Mouse (Mus musculus) lung, embryonic 14.5 days (tissue): ENCODE results near the gene Gm11639. TPM values are rescaled to one million over a fixed set of nuclear protein-coding genes. Genes with fewer than 3 reads are reported as not detected.
"Not testable (repeated sequence)": the region's sequence is repeated elsewhere in the genome, so short reads cannot be mapped to it uniquely, and the experiment has no call there.

ENCODE experiments used
- ATAC-seq: fragments of 200-750 bp; cut with Nextera tagmentation; 2 replicates; pipeline ENCODE4 v1.8.0; 2017; ENCODE audit warnings: mild to moderate bottlenecking, moderate TSS enrichment, moderate library complexity; ENCODE audit not compliant: insufficient read depth
- DNase-seq: peaks from one replicate; pipeline ENCODE4 v3.0.0-alpha.2; 2015
- H3K27ac ChIP-seq: fragments of 300-500 bp; sonication (generic); 2 replicates; pipeline ENCODE4 v1.5.1; 2014; ENCODE audit warnings: low read depth, mild to moderate bottlenecking, moderate library complexity
- H3K27me3 ChIP-seq: fragments of 300-500 bp; sonication (generic); 2 replicates; pipeline ENCODE4 v1.6.1; 2014; ENCODE audit warnings: low read length, control low read depth; ENCODE audit not compliant: insufficient read depth
- H3K36me3 ChIP-seq: fragments of 300-500 bp; sonication (generic); 2 replicates; pipeline ENCODE4 v1.6.1; 2014; ENCODE audit warnings: control low read depth; ENCODE audit not compliant: insufficient read depth
- H3K4me1 ChIP-seq: fragments of 300-500 bp; sonication (generic); 2 replicates; pipeline ENCODE4 v1.6.1; 2014; ENCODE audit warnings: antibody characterized with exemption, control low read depth; ENCODE audit not compliant: insufficient read depth
- H3K4me2 ChIP-seq: fragments of 300-500 bp; sonication (generic); 2 replicates; pipeline ENCODE4 v1.6.1; 2014; ENCODE audit warnings: mild to moderate bottlenecking
- H3K4me3 ChIP-seq: fragments of 300-500 bp; sonication (generic); 2 replicates; pipeline ENCODE4 v1.5.1; 2014; ENCODE audit warnings: low read depth, low read length
- H3K9ac ChIP-seq: fragments of 300-500 bp; sonication (generic); 2 replicates; pipeline ENCODE4 v1.6.1; 2014
- H3K9me3 ChIP-seq: fragments of 300-500 bp; sonication (generic); 2 replicates; pipeline ENCODE4 v1.6.1; 2016; ENCODE audit warnings: low read depth, low read length, control low read depth
- CTCF ChIP-seq: IDR thresholded peaks from 2 replicates; pipeline ENCODE4 v1.5.1; 2016; ENCODE audit warnings: antibody characterized with exemption, low read depth
- WGBS: fragments of 180-500 bp; shearing (Covaris S2); extraction: QIAGEN DNeasy Blood & Tissue Kit; methylation state at CpG from one replicate; pipeline ENCODE4 v1.1.7; 2014; 5-methylcytosine and 5-hydroxymethylcytosine counted together
- polyA plus RNA-seq: library from polyadenylated mRNA; unstranded; fragments of >200 nt; fragmentation: Nextera tagmentation; extraction: Ambion mirVana; gene quantifications from 2 replicates; pipeline ENCODE4 v1.2.1, GENCODE M21; 2014

Gm11639 gene
- polyA plus RNA-seq, 1 experiment from 2014 or later: not detected

DNA sequence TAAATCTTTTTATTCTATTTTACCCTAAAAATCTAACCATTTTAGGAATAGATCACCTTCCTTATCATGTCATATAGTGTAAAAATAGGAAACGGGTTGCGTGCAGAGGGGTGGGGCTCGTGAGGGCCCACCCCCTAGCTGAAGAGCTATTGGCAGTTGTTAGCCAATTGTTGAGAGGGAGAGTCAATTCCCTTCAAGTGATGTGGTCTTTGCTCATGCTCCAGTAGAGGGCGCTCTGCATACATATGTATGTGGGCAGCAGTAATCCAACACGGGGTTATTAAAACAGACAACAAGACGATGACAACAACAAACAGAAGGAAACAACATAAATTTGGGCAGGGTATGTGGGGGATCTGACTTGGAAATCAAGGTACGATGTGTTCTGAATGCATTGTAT, 335.6 kb downstream of the Gm11639 start:
- peak; percentile 34 for TF ChIP-seq CTCF
- no peak overlapping the region for H3K4me3 ChIP-seq
- no peak overlapping the region for H3K4me2 ChIP-seq
- WGBS: 71% methylated on average over 7 of the region's 7 CpGs
- no peak overlapping the region for H3K27ac ChIP-seq
- DNase-seq (peak; percentile 16), ATAC-seq (no peak)
- H3K9ac ChIP-seq: no peak overlapping the region
- H3K9me3 ChIP-seq: no peaks in the 10 kb centered on the region
- no peaks in the 10 kb centered on the region for H3K36me3 ChIP-seq
- H3K4me1 ChIP-seq: no peaks in the 10 kb centered on the region
- no peaks in the 10 kb centered on the region for H3K27me3 ChIP-seq

GRCm38 (mm10) chr11:105028744-105029348, 343.3 kb downstream of the Gm11639 start:
- ATAC-seq: no peak
- no peak for TF ChIP-seq CTCF
- Histone ChIP-seq H3K9ac (no peak overlapping the region), H3K27me3 (no peaks in the 10 kb centered on the region), H3K4me3 (no peak overlapping the region), H3K9me3 (no peaks in the 10 kb centered on the region), H3K27ac (no peak overlapping the region), H3K4me1 (no peaks in the 10 kb centered on the region), H3K4me2 (no peak overlapping the region), H3K36me3 (no peaks in the 10 kb centered on the region)
- WGBS: 19% methylated on average over 6 of the region's 6 CpGs
- DNase-seq: no peak

GRCm38 (mm10) chr11:105029525-105029924, 344.0 kb downstream of the Gm11639 start:
- no peak overlapping the region for H3K4me2 ChIP-seq
- H3K9ac ChIP-seq: no peak overlapping the region
- no peaks in the 10 kb centered on the region for H3K4me1 ChIP-seq
- no peaks in the 10 kb centered on the region for H3K9me3 ChIP-seq
- no peak for TF ChIP-seq CTCF
- 30% methylated on average over 8 of the region's 8 CpGs for WGBS
- no peak overlapping the region for H3K4me3 ChIP-seq
- ATAC-seq: no peak
- no peak overlapping the region for H3K27ac ChIP-seq
- H3K36me3 ChIP-seq: no peaks in the 10 kb centered on the region
- no peaks in the 10 kb centered on the region for H3K27me3 ChIP-seq
- DNase-seq: no peak

DNA sequence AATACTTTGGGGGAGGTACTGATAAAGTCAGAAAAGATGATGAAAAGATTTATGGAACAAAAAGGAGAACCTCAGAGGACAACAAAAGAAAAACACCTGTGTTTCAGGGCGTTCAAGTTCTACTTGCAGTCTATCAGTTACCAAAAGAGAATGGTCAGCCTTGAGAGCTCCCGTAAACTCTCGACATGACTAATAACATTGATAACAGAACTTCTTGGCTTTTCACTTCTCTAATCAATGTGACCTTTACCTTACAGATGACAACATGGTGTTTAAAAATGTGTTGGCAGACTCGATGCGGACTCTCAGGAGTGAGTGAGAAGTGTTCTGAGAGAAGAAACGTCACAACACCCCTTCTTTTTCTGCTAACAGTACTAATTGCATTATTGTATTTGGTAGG, 344.7 kb downstream of the Gm11639 start:
- Histone ChIP-seq H3K4me1 (no peaks in the 10 kb centered on the region), H3K4me2 (no peak overlapping the region), H3K27me3 (no peaks in the 10 kb centered on the region), H3K4me3 (no peak overlapping the region), H3K36me3 (no peaks in the 10 kb centered on the region), H3K27ac (no peak overlapping the region), H3K9me3 (no peaks in the 10 kb centered on the region), H3K9ac (no peak overlapping the region)
- no peak for TF ChIP-seq CTCF
- DNase-seq: no peak
- 39% methylated on average over 6 of the region's 6 CpGs for WGBS
- ATAC-seq: no peak

DNA sequence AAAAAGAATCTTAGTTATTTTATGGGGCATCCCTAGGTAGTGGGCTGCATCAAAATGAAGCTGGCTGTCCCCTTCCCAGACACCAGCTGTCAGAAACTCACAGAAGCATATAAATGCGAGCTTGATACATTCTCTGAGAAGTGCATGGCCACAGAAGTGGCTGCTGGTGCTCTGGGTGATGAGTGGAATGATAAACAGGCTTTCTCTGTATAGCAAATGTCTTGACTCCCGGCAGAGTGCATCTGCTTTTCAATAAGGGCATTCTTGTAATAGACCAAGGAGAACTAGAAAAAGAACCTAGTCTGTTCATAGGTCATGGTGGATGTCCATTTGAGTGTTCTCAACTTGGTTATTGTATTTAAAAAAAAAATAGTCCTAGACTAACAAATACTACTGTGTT, 345.6 kb downstream of the Gm11639 start:
- 47% methylated on average over 2 of the region's 2 CpGs for WGBS
- H3K27me3 ChIP-seq: no peaks in the 10 kb centered on the region
- H3K27ac ChIP-seq: no peak overlapping the region
- H3K4me2 ChIP-seq: no peak overlapping the region
- no peak overlapping the region for H3K9ac ChIP-seq
- no peaks in the 10 kb centered on the region for H3K9me3 ChIP-seq
- H3K4me3 ChIP-seq: no peak overlapping the region
- no peaks in the 10 kb centered on the region for H3K36me3 ChIP-seq
- H3K4me1 ChIP-seq: no peaks in the 10 kb centered on the region
- no peak for TF ChIP-seq CTCF
- DNase-seq: no peak
- ATAC-seq: no peak

DNA sequence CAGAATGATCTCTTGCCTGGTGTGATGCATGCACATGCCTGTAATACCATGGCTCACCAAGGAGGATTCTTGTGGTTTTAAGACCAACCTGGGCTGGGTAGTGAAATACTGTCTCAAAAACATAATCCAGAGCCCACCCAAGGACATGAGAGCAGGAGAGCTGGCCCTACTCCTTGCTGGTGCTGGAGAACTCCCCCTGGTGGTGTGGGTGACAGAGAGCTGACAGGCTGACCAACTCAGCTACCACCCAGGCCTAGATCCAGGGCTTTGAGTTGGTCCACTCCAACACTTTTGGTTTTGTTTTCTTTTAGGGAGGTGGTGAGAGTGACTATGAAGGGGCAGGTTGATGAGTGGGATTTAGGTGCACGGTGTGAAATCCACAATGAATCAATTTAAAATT, 349.6 kb downstream of the Gm11639 start:
- TF ChIP-seq CTCF: no peak
- H3K27ac ChIP-seq: no peak overlapping the region

DNA sequence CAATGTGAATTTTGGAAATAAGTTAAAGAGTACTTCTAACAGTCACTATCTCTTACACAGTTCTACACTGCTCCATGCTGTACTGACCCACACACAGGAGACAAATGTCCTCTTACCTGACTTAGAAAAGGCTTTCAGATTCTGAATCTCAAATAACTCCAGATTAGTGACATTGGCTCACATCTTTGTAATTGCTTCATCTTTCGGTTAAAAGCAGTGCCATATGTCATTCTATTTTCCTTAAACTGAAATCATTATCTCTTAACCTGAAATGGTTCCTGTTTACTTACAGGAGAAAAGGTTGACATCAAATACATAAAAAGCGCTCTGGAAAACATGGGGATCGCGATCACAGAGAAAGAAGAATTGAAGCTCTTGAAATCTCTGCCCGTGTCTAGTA, 377.8 kb downstream of the Gm11639 start, which contains the start of gene Efcab3:
Efcab3 (plus strand) TSS at position 301 of the 400 bp plus-strand sequence.
- Histone ChIP-seq H3K4me3 (no peak within 1 kb of the TSS), H3K4me1 (no peaks in the 10 kb centered on the region), H3K27me3 (no peaks in the 10 kb centered on the region), H3K4me2 (no peak within 1 kb of the TSS), H3K9me3 (no peaks in the 10 kb centered on the region), H3K36me3 (no peaks in the 10 kb centered on the region), H3K9ac (no peak within 1 kb of the TSS), H3K27ac (no peak within 1 kb of the TSS)
- no peak for ATAC-seq
- DNase-seq: no peak
- 85% methylated on average over 5 of the region's 5 CpGs for WGBS
- no peak for TF ChIP-seq CTCF

More for the DNA sequence above, 349.6 kb downstream of the Gm11639 start:
- H3K9ac ChIP-seq: no peak overlapping the region
- 88% methylated on average over 1 of the region's 1 CpGs for WGBS
- H3K9me3 ChIP-seq: no peaks in the 10 kb centered on the region
- no peak for DNase-seq
- no peak overlapping the region for H3K4me3 ChIP-seq
- no peak for ATAC-seq
- H3K27me3 ChIP-seq: no peaks in the 10 kb centered on the region
- H3K4me1 ChIP-seq: no peaks in the 10 kb centered on the region
- no peaks in the 10 kb centered on the region for H3K36me3 ChIP-seq
- no peak overlapping the region for H3K4me2 ChIP-seq

DNA sequence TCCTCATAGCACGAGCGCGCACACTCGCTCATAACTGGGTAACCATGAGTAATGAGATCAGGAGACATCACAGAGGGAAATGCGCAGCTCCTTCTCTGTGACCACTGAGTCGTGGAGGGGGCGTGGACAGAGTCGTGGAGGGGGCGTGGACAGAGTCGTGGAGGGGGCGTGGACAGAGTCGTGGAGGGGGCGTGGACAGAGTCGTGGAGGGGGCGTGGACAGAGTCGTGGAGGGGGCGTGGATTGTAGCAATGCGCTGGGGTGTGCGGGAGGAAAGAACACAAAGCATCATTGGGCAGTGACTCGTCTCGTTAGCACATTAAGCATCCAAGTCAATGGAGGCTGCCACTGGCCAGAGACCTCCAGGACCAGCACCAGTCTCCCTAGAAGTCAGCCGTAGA, 426.9 kb downstream of the Gm11639 start:
- H3K27ac ChIP-seq, H3K4me3 ChIP-seq, H3K4me1 ChIP-seq, DNase-seq, H3K4me2 ChIP-seq, H3K27me3 ChIP-seq, ATAC-seq, H3K36me3 ChIP-seq, H3K9ac ChIP-seq, H3K9me3 ChIP-seq: not testable (repeated sequence)
- WGBS: 70% methylated on average over 22 of the region's 22 CpGs
